Mouse (Mus musculus): ENCODE measurements at regions not wholly inside any gene's neighbourhood (a gene's known extent, or its start where the extent isn't known, plus 50 kb on each side); places are given as distances from the start of the nearest gene placed in this dataset.

- TF ChIP-seq POLR2A (IDR thresholded peaks at IDR 0.05; ENCODE audit: low read depth, low read length): no peak
- TF ChIP-seq CTCF (IDR thresholded peaks at IDR 0.05; ENCODE audit: borderline replicate concordance, insufficient read depth, low read length): no peak
Measured at GRCm38 (mm10) chr5:149909108-149909739, 109.3 kb upstream of the Rxfp2 start.

Data from embryonic fibroblast, embryonic 13.5 days (primary cell).